Mouse (Mus musculus): Measurements from ENCODE around the gene BC025920. TPM values are rescaled to one million over a fixed set of nuclear protein-coding genes. Genes with fewer than 3 reads are reported as not detected.

BC025920 gene
- total RNA-seq, 2 experiments from 2014 or later = 1.1 to 2.1 TPM

DNA sequence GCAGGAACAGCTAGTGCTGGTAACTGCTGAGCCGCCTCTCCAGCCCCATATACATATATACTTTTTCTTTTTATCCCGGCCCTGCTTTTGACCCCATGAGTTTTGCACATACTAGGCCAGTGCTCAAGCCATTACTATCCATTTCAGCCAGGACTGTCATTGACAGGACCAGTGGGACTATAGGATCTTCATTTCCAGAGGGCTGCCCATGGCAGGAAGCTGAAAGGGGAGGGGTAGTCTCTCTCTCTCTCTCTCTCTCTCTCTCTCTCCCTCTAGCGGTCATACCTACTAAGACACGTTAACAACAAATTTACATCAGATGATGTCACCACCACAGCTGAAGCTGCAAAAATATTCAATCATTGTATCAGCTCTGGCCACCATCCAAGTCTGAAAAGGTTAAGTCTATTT is 3.3 kb upstream of the BC025920 start:
- no peak for DNase-seq (ENCODE audit: low spot score in 2 of 2)

DNA sequence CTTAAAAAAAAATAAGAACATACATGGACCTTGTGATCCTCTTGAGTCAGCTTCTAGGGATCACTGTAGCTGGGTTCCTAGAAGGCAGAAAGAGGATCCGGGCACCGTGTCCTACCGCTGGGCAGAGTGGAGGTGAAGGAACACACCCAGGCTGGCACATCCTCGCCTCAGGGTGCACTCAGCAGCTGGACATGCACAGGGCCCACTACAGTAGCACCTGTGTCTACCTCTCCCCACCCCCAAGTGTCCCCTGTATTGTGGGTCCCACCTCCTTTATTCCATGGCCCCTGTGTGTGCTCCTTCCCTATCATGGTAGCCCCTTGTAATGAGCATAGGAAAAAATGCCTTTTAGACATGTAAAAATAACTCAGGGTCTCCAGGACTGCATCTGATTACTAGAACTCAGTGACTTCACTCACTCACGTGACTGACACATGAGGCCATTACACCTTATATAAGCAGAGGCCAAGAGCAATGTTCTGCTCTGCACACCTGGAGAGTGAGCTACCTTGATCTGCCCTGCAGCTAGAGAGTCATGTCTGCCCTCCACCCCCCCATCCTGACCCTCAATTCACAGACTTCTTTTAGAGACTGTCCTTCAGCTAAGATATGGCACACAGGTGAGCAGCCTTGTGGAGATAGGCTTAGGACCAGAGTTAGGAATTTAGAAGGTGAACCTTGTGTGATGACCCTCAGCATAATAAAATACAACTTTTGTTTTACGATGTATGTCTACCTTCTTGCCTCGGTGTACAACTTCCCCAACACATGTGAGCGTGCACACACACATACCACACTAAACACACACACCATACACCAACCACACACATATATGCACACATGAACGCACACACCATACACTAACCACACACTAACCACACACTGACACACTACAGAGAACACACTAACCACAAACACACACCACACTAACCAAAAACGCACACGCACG is 1.8 kb upstream of the BC025920 start:
- no peak for DNase-seq (ENCODE audit: low spot score in 2 of 2)

DNA sequence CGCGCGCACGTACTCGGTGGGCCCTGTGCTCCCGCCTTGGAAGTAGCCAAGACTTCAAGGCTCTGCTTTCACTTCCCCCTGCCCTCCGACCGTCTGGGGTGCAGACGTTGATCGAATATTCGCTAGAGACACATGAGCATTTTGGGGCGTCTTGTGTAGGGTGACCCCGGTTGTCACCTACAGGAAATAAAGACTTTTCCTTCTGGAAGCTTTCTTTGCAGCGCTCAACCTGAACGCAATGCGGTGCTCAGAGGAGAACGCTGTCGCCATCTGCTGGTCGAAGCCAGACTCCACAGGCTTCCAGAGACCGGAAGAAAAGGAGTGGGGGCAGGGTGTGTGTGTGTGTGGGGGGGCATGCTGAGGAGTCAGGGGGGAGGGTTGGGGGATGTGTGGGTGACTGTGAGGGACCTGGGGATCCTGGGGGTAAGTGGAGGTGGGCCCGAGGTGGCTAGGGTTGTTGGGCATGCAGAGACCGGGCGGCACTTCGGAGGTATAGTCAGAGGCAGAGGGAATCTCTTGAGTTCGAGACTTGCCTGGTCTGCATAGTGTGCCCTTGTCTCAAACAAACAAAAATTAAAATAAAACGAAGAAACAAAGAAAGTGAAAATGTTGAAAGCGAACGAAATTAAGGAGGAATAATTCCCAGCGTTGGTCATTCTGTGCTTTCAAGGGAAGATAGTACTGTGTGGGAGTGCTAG is 953 bp upstream of the BC025920 start:
- peak; percentile 63 to 75 for DNase-seq (ENCODE audit: low spot score in 2 of 2)

DNA sequence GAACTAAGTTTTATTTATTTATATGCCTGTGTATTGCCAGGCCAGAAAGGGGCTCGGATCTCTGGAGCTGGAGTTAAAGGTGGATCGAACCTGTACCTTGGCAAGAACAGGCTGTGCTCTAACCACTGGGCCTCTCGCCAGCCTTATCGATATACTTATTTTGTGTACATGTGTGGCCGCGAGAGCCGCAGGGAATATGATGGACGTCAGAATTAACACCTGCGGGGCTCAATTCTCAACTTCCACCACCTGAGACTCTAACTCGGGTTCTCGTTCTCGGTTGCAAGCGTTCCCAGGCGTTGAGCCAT is 450 bp upstream of the BC025920 start:
- no peak for DNase-seq (ENCODE audit: low spot score in 2 of 2)

DNA sequence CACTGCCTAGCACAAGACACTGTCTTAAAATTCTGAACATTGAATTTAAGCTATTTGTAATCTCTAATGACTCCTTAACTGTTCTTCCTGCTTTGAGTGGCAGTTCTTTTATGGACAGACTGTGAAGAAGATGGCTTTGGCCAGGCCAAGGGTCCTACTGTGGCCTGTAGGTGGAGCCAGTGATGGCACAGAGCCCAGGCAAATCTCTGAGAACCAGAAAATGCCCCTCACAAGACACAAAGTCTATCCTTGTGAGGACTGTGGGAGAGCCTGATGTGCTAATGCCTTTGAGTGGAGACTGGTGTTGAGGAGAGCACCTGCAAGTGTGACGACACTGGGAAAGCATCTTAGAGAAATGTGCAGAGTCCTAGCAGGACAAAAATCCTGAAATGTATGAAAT is 2.2 kb downstream of the BC025920 start:
- no peak for DNase-seq (ENCODE audit: low spot score in 2 of 2)

DNA sequence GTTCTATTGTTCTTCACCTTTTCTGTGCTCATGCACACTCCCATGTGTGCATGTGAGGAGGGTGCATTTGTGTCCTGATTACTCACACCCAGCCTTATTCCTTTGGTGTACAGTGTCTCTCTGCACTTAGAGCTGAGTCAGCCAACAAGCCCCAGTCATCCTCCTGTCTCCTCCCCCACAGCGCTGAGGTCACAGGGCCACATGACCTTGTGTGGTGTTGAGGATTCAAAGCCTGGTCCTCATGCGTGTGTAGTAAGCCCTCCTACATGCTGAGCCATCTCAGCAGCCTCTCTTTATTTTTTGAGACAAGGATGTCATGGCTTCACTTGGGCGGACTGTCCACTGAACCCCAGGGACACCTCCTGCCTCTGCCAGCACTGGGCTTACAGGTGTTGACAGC is 6.7 kb downstream of the BC025920 start:
- no peak for DNase-seq (ENCODE audit: low spot score in 2 of 2)

DNA sequence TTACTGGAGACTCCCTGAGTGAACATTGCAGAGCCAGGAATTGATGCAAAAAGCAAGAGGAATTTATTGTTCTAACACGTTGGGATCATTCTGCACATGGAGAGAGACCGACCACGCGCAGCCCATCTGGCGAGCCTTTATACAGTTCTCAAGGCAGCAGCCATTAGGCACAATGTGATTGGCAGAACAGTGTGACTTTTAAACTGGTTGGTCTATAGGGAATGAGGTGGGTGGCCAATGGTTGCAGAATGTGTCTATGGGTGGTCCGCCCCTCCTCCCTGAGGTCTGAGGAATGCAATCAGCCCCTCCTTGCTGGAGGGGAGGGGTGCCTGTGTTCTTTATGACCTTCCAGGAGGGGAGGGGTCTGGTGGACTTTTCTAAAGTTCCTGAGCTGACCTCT is 9.4 kb downstream of the BC025920 start:
- no peak for DNase-seq (ENCODE audit: low spot score in 2 of 2)

DNA sequence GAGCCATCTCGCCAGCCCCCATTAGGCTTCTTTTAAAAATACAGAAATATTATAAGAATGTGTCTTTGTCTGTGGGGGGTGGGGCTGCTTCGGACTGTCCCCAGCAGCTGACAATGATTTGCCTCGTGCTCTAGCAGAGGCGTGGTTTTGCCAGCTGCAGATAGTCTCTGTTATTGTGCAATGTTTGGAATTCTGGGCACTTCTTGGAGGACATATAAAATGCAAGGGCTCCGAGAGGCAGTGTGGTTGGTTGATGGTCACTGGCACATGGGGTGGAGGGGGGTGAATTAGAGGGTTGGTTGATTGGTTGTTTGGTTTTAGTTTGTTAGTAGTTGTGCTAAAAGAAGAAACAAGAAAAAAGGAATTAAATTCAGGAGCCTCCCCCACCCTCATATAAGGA is 13.9 kb downstream of the BC025920 start:
- no peak for DNase-seq (ENCODE audit: low spot score in 2 of 2)

DNA sequence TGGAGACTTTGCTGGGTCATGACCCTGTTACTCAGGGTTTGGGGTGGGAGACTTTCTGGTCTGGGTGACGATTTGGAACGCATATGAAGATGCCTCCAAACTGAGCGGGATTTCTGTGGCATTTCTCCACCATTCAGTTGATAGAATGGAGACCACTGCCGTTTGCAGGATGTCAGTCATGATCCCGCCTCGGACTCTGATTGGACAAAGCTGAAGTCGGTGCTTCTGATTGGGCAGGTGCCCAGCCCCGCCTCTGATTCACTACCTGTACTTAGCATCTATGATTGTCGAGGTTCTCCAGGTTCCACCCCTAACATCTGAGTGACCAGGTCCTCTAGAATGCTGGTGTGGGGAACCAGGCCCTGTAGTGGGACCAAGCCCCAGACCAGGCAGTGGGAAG is 14.7 kb downstream of the BC025920 start:
- no peak for DNase-seq (ENCODE audit: low spot score in 2 of 2)

DNA sequence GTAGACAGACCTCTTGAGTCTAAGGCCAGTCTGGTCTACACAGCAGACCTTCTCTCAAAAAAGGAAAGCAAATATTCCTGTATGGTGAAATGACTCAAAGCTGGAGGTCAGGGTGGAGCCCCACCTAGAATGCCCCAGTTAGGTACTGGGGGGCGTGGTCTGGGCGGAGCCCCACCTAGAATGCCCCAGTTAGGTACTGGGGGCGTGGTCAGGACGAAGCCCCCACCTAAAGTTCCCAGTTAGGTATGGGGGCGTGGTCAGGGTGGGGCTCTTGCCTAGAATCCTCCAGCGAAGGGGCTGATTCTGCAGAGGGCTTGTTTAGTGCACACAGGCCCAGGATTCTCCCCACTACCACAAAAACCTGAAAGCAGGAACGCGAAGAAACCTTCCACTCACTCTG is 17.4 kb downstream of the BC025920 start:
- DNase-seq (ENCODE audit: low spot score in 2 of 2) = no peak

DNA sequence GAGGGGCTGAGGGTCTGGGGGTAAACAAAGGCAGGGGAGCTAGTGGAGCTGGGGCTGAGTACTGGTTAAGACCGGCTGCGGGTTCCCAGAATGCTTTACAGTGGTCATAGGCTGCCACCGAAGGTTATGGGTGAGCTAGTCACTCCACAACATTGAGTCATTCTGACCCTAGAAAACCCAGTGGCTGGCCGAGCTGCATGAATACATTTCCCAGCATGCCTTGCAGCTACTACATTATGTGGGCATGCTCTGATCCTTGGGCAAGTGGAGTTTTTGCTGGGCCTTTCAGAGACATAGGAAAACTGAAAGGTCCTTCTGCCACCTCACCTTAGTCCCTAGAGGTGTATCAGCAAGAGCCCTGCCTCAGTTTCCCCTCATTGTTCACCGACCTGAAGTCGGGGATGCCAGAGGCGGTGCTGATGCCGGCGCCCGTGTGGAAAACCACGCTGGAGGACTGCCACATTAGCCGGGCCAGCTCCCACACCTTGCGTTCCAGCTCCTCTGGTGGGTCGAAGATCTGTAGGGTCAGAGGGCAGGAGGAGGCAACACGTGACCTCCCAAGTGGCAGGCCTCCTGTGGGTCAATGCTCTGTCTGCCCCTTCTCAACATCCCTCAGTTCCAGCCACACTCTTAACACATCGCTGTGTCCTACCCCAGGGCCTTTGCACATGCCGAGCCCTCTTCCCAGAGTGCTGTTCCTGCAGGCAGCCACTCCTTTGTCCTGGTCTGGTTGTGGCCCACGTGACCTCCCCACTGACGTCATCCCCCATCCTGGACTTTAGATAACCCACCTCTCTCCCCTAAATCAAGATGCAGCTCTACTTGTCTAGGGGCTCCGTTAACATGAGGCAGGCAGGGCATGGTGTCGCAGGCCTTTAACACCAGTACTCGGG is 20.3 kb downstream of the BC025920 start:
- no peak for DNase-seq (ENCODE audit: low spot score in 2 of 2)

DNA sequence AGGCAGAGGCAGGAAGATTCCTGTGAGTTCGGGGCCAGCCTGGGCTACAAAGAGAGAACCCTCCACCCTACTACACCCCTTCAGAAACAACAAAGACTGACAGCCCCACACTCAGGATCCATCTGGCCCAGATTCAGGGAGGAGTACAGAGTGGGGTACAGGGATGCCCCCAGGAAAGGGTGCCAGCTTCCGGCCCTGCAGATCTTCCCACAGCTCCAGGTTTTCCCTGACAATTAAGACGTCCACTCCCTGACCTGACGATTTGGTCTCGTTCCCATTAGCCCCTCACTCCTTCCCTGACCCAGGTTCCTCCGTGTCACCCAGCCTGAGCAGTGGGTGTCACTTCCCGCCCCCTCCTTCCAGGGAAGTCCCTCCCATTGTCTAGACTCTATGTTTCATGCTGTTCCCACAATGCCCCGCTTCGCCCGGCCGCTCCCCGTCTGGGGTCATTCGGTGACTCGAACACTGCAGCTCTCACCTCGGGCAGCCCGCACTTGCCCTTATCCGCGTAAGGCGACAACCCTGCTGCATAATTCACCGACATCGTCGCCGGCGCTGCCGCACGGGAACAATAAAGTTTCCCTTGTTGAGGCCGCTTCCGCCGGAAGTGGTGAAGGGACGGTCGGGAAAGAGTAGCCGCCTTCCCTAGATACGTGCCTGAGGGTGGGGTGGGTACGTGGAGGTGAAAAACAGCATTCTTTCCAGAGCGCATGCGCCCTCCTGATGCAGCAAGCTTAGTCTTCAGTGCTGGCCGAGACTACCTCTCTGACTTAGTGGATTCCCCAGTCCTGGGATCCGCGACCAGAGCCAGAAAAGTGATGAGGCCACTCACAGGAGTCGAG is 21.1 kb downstream of the BC025920 start, which contains the start of gene Sirt6:
Gene Sirt6 (minus strand): TSS at position 804 of the 842 bp plus-strand sequence.
- peak; percentile 67 to 82 for DNase-seq (ENCODE audit: low spot score in 2 of 2)

DNA sequence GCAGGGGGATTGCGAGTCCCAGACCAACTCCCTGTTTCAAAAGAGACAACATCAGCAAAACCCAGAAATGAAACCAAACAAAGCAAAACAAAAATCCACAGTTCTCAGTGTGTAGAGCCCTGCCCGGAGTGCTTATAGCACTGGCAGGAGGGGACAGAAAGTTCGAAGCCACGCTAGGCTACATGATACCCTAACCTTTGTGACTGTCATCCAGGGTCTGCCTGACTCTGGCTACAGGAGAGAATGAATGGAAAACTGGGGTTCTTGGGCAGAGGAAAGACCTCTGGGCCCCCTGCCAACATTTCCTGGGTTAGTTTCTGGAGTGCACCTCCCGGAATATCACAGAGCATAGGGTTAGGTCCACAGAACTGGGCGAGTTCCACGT is 21.8 kb downstream of the BC025920 start:
- no peak for DNase-seq (ENCODE audit: low spot score in 2 of 2)

DNA sequence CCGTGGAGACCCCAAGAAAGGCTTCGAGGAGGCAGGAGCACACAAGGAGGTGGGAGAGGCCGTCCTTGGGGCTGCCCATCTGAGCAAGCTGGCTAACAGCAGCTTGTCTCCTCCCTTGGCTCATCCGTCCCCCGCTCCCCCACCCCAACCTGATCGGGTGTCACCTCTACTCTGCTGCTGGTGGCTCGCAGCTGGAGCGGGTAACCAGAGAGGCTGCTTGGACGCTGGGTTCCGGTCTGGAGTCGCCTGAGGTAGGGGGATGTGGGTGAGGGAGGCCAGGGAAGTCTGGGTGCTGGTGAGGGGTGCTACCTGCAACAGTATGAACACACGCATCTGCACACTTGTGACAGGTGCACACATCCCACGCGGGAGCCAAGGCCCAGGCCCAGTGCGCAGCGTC is 22.3 kb downstream of the BC025920 start, which contains the start of gene Ankrd24:
Gene Ankrd24 (plus strand): TSS at position 151 of the 400 bp plus-strand sequence.
- DNase-seq (ENCODE audit: low spot score in 2 of 2) = no peak

DNA sequence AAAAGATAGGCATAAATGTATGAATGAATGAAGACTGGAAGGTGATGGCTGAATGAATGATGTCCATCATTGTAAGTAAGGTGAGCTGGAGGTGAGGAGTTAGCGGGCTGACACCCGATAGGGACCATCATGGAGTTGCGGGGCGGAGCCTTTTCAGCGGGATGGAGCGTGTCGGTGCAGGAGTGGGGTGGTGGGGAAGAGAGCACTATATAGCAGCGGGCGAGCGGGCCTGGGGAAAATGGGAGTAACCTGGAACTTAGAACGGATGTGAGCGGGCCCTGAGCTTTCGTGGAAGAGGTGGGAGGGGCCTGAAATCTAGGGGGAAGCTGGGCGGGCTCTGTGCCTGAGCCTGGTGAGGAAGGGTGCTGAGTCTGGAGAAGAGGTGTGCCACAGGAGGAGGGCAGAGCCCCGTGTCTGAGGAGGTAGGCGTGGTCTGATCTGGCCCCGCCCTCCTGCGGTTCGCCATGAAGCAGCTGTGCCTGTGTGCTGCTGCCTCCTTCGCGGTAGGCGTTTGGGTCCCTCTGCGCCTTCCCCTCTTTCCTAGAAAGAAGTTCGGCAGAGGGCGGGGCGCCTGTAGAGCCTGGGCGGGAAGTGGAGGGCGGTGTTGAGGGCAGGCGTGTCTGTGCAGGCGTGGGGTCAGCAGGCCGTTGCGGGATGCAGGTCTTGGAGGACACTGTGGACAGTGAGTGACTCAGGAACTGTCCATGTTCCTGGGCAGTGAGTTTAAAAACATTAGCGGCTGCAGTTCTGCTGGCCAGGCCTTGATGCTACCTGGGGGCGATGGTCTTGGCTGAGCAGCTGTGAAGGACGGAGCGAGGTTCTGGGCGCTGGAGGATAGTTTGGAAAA is 27.4 kb downstream of the BC025920 start:
- peak; percentile 59 to 68 for DNase-seq (ENCODE audit: low spot score in 2 of 2)

DNA sequence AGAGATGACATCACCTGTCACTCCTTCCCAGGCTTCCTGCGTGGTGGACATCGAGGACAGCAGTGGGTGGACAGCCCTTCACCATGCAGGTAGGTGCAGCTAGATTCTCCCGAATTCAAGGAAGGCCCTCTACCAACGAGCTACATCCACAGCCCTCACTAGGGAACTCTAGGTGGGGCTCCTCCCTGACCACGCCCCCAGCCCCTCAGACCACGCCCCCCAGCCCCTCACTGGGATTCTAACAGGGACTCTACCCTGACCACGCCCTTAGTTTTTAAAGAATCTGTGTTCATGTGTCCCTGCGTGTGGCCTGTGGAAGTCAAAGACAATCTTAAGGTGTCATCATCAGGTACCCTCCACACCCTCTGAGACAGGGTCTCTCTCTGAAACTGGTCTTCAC is 30.3 kb downstream of the BC025920 start:
- DNase-seq (ENCODE audit: low spot score in 2 of 2) = no peak

DNA sequence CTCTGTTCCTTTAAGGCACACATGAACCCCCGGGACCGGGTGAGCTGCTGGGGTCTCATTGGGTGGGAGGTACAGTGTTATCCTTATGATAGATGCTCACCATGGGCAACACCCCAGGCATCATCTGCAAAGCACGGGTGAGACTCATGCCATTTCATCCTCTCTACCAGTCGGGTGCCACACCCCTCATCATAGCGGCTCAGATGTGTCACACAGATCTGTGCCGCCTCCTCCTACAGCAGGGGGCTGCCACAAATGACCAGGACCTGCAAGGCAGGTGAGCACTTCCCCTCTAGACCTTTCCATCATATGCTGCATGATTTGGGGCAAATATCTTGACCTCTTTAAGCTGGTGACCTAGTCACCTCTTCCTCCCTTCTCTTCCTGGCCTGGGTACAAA is 32.0 kb downstream of the BC025920 start:
- DNase-seq (ENCODE audit: low spot score in 2 of 2) = no peak

DNA sequence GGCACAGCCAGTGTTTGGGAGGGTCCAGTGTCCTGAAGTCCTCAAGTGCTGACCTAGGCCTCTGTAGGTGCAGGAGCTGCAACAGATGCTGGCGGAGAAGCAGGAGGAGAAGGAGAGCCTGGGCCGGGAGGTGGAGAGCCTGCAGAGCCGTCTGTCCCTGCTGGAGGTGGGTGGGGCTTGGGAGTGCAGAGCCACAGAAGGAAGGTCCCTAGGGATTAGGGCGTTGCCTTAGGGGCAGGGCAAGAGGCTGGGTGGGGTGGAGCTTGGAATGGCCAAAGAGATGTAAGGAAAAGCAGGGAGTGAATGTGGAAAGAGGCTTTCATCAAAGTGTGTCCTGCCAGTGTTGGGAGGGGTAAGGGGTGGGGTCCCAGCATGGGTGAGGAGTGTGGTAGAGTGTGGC is 34.8 kb downstream of the BC025920 start:
- DNase-seq (ENCODE audit: low spot score in 2 of 2) = peak in 1 of 2 experiments; percentile 3

DNA sequence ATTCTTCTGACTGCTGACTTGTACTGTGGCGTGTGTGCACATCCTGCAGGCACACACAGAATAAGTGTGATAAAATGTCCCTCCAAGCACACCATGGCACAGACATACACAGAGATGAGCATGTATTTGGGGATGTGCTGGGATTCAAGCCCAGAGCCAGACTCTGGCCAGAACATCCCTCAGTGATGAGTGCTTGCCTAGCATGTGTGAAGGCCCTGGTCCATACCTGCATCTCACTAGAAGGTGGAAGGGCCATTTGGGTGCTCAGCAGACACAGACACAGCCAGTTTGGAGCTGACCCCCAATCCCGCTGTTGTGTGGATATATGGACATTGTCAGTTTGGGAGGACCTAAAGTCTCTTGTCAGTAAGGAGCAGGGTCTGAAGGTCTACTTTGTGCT is 35.5 kb downstream of the BC025920 start:
- DNase-seq (ENCODE audit: low spot score in 2 of 2) = peak in 1 of 2 experiments; percentile 1
